Mouse (Mus musculus): ENCODE results near the gene Per1.

Gene Per1

GRCm38 (mm10) chr11:69096987-69097900 is 2.2 kb downstream of the Per1 start:
- ATAC-seq (ENCODE audit: insufficient number of reproducible peaks, low FRiP score, low TSS enrichment): no peak

GRCm38 (mm10) chr11:69098039-69098761 is 3.2 kb downstream of the Per1 start:
- no peak for ATAC-seq (ENCODE audit: insufficient number of reproducible peaks, low FRiP score, low TSS enrichment)

GRCm38 (mm10) chr11:69098762-69099091 is 3.7 kb downstream of the Per1 start:
- no peak for ATAC-seq (ENCODE audit: insufficient number of reproducible peaks, low FRiP score, low TSS enrichment)

- no peak for ATAC-seq (ENCODE audit: insufficient number of reproducible peaks, low FRiP score, low TSS enrichment)
Observed at GRCm38 (mm10) chr11:69099177-69099914, 4.3 kb downstream of the Per1 start.

GRCm38 (mm10) chr11:69099915-69100345 is 4.9 kb downstream of the Per1 start:
- peak; percentile 36; the same call in 1 of the 2 replicates for ATAC-seq (ENCODE audit: insufficient number of reproducible peaks, low FRiP score, low TSS enrichment)

GRCm38 (mm10) chr11:69100639-69101360 is 5.8 kb downstream of the Per1 start:
- no peak for ATAC-seq (ENCODE audit: insufficient number of reproducible peaks, low FRiP score, low TSS enrichment)

GRCm38 (mm10) chr11:69101604-69102402 is 6.8 kb downstream of the Per1 start:
- ATAC-seq (ENCODE audit: insufficient number of reproducible peaks, low FRiP score, low TSS enrichment): no peak

- ATAC-seq (ENCODE audit: insufficient number of reproducible peaks, low FRiP score, low TSS enrichment): no peak
Observed at GRCm38 (mm10) chr11:69102403-69102725, 7.3 kb downstream of the Per1 start.

- no peak for ATAC-seq (ENCODE audit: insufficient number of reproducible peaks, low FRiP score, low TSS enrichment)
Observed at GRCm38 (mm10) chr11:69103121-69103520, 8.1 kb downstream of the Per1 start.

- no peak for ATAC-seq (ENCODE audit: insufficient number of reproducible peaks, low FRiP score, low TSS enrichment)
Observed at GRCm38 (mm10) chr11:69103531-69104435, 8.8 kb downstream of the Per1 start.

GRCm38 (mm10) chr11:69104487-69104886 is 9.5 kb downstream of the Per1 start:
- ATAC-seq (ENCODE audit: insufficient number of reproducible peaks, low FRiP score, low TSS enrichment): no peak

GRCm38 (mm10) chr11:69105227-69105626 is 10.2 kb downstream of the Per1 start:
- no peak for ATAC-seq (ENCODE audit: insufficient number of reproducible peaks, low FRiP score, low TSS enrichment)

- no peak for ATAC-seq (ENCODE audit: insufficient number of reproducible peaks, low FRiP score, low TSS enrichment)
Observed at GRCm38 (mm10) chr11:69105796-69106195, 10.8 kb downstream of the Per1 start.

GRCm38 (mm10) chr11:69106299-69106698 is 11.3 kb downstream of the Per1 start:
- no peak for ATAC-seq (ENCODE audit: insufficient number of reproducible peaks, low FRiP score, low TSS enrichment)

GRCm38 (mm10) chr11:69106842-69107241 is 11.8 kb downstream of the Per1 start:
- no peak for ATAC-seq (ENCODE audit: insufficient number of reproducible peaks, low FRiP score, low TSS enrichment)

GRCm38 (mm10) chr11:69107676-69108075 is 12.7 kb downstream of the Per1 start:
- ATAC-seq (ENCODE audit: insufficient number of reproducible peaks, low FRiP score, low TSS enrichment): no peak

GRCm38 (mm10) chr11:69108223-69108622 is 13.2 kb downstream of the Per1 start:
- ATAC-seq (ENCODE audit: insufficient number of reproducible peaks, low FRiP score, low TSS enrichment): no peak

- no peak for ATAC-seq (ENCODE audit: insufficient number of reproducible peaks, low FRiP score, low TSS enrichment)
Observed at GRCm38 (mm10) chr11:69109032-69109900, 14.2 kb downstream of the Per1 start.
